Mouse (Mus musculus): Measurements from ENCODE around the gene Casq1.
"Not testable (repeated sequence)": the region's sequence is repeated elsewhere in the genome, so short reads cannot be mapped to it uniquely, and the experiment has no call there.

The Casq1 gene

GRCm38 (mm10) chr1:172219451-172220406 is at the start of gene Casq1:
Gene Casq1, minus strand, starts transcription at chr1:172219868.
- DNase-seq (ENCODE audit: low spot score) = no peak

- no peak for DNase-seq (ENCODE audit: low spot score)
Observed at GRCm38 (mm10) chr1:172261477-172262078, 41.9 kb upstream of the Casq1 start, which contains the start of gene Igsf8. Gene Igsf8, plus strand, starts transcription at chr1:172261641.

DNA sequence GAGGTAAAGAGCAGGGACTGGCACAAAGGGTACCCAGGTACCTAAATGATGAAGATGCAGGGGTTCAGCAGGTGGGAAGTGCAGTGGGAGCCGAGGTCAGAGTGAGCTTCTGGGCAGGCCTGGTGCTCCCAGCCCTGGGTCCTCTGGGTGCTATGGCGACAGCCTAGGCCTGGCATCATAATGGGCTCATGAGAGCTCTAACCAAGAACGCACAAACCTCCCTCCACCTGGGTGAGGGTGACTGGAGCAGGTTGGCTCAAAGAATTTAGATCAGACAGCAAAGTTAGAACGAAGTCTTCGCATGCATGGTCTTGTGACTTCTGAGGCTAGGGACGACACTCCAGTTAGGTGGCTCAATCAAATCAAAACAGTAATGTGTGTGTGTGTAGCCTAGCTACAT is 38.6 kb upstream of the Casq1 start, which contains the start of gene Atp1a4:
Gene Atp1a4, minus strand, starts transcription at position 101 of the 400 bp plus-strand sequence.
- no peak for DNase-seq (ENCODE audit: low spot score)

DNA sequence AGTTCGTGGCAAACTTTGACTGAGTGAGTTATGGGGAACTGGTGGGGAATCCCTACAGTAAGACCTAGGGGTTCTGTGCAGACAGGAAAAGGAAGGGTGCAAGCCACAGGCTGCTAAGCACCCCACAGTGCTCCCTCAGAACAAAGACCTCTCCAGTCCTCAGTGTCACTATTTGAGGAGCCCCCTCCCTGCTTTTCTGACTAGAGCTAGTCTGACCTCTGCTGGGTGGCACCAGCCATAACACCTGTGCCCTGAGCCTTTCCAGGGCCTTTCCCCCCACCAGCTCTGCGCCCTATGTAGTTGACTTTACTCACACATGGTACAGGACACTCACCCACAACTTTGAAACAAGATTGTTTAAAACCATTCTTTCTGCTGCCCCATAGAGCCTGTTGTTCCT is 28.0 kb upstream of the Casq1 start:
- no peak for DNase-seq (ENCODE audit: low spot score)

DNA sequence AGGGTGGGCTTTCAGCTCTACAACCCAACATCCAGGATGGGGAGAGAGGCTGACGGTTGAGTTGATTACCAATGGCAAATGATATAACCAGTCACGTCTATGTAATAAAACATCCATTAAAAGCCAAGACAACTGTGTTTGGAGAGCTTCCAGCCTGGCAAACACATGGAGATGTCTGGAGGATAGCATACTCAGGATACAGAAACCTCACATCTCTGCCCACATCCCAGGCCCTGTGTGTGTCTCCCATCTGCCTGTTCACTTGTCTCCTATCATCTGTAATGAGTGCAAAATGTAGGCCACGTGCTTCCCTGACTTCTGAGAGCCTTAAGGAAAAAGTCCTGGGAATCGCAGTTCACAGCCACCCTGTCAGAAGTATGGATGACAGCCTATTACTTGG is 27.5 kb upstream of the Casq1 start:
- DNase-seq (ENCODE audit: low spot score) = no peak

GRCm38 (mm10) chr1:172244645-172245044 is 25.0 kb upstream of the Casq1 start:
- not testable (repeated sequence) for DNase-seq (ENCODE audit: low spot score)

GRCm38 (mm10) chr1:172243547-172244205 is 24.0 kb upstream of the Casq1 start:
- DNase-seq (ENCODE audit: low spot score) = no peak

DNA sequence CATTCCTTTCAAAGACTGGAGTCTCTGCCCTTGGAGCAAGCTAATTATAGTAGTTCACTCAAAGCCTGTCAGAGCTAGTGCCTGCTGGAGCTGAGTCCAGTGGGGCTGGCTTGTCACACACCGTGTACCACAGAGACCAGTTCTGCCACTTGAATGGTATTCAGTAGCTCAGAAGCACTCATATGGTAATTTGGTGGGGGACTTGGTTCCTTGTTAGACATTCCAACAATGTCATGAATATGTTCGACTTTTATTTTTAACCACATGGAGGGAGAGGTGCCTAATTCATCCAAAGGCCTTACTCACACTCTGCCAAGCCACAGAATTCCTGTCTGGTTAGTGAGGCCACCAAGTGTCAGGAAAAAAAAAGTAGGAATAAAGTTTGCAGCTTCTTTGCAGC is 22.7 kb upstream of the Casq1 start:
- no peak for DNase-seq (ENCODE audit: low spot score)

- DNase-seq (ENCODE audit: low spot score) = no peak
Observed at GRCm38 (mm10) chr1:172240945-172241708, 21.5 kb upstream of the Casq1 start.

DNA sequence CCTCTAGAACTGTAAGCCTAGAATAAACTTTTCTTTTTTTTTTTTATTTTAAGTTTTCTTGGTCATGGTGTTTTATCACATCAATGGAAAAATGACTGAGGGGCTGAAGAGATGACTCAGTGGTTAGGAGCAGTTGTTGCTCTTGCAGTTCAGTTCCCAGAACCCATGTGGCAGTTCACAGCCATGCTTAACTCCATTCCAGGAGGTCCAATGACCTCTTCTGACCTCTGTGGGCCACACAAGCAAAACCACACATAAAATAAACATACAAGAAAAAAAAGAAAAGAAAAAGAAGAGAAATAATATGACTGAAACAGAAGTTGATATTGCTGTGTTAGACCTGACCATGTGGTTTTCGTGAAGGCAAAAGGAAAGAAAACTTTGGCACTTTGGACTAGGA is 9.5 kb upstream of the Casq1 start:
- no peak for DNase-seq (ENCODE audit: low spot score)

DNA sequence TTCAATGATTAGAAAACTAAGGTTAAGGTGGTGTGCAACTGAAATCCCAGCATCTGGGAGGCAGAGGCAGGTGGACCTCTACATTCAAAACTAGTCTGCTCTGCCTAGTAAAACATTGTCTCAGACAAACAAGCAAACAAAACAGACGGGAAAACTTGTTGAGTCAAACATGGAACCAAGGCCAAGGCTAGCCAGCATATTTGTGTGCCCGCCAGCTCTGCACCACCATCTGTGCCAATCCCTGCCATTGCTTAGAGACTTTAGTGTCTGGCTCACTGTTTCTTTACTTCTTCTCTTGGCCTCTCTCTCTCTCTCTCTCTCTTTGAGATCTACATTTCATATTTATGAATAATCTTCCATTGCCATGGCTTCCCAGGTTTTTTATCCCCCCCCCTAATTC is 8.5 kb upstream of the Casq1 start:
- no peak for DNase-seq (ENCODE audit: low spot score)

- no peak for DNase-seq (ENCODE audit: low spot score)
Observed at GRCm38 (mm10) chr1:172221297-172222063, 1.8 kb upstream of the Casq1 start.

DNA sequence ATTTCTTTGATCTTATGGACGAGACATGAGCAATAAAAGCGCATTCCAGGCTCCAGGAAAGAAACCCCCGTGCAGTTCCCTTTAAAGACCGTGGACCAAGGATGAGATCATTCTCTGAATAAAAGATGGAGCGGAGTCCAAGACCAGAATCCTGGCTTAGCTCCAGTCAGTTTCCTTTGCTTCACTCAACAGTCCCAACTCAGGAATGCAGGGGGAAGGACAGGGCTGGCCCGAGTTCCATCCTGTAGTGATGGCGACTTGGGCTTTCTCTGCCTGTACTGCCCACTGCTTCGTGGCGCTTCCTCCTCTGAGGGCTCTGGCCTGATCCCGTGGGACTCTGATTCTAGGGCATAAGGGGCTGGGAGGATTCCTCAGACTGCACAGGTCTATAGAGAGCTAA is 746 bp upstream of the Casq1 start:
- DNase-seq (ENCODE audit: low spot score) = no peak

DNA sequence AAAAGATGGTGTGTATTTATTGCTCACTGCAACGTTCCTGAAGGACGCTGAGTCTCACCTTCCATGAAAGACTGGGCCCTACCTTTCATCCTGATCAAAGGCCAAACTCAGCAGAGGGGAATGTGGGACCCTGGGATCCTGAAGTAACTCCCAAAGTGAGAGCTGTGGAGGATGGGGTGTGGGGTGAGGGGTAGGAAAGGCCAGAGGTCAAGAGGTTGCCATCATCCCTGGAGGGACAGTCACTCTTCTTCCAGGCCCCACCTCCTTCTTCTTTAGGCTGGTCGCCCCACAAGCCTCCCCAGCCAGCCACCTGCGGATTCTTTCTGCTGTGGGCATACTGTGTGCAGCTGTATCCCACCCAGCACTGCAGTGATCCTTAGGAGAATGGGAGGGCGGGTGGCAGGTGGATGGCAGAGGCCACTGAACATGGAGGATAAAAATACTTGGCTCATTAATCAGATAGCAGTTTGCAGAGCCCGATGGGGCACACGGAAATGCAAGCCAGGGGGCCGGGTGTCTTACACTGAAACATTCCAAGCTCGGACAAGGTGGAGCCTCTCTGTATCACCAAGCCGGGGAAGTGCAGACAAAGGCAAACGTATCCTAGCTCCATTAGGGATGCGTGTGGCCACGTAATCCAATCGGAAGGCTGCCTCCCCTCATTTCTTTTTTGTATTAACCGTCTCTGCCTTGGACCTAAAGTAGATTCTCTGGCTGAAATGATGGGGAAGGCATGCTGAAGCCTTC is 1.3 kb downstream of the Casq1 start:
- DNase-seq (ENCODE audit: low spot score) = no peak

- DNase-seq (ENCODE audit: low spot score) = peak; percentile 89
Observed at GRCm38 (mm10) chr1:172217148-172217547, 2.5 kb downstream of the Casq1 start.

DNA sequence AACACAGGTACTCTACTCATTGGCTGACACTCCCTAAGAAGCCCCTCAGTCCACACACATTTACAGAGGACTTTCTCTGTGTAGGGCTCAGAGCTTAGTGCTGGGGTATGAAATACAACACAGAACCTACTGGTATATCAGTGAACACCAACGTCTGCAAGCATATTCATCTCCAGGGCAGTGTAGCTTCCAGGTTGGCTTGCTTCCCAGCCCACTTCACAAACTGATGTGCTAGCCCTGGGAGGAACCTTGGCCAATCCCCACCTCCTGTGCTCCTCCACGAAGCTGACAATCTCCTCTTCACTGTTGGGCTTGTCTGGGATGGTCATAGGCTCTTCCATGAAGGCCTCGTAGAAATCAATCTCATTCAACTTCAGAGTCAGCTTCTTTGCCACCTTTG is 4.9 kb downstream of the Casq1 start:
- DNase-seq (ENCODE audit: low spot score) = no peak

DNA sequence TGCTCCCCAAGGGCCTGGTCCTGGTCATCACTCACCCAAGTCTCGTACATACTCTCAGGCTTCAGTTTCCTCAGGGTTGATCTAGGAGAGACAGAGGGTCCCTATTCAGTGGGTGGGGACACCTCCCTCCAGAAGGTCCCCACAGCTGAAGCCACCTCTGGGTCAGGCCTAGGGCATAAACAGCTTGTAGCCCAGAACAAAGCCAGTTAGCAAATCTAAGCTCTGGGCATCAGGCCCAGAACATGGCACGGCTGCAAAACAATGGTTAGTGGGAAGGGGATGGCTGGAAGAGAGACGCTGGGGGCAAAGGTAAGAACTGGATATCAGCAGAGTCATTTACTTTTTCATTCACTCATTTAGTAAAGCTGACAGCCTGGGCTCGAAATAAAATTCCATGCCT is 5.9 kb downstream of the Casq1 start:
- no peak for DNase-seq (ENCODE audit: low spot score)

- DNase-seq (ENCODE audit: low spot score) = no peak
Observed at GRCm38 (mm10) chr1:172212776-172213175, 6.9 kb downstream of the Casq1 start.

GRCm38 (mm10) chr1:172207111-172207584 is 12.5 kb downstream of the Casq1 start:
- DNase-seq (ENCODE audit: low spot score) = no peak

All from urinary bladder, postnatal 10 days (tissue).